Mouse (Mus musculus) limb, embryonic 15.5 days (tissue): ENCODE data around the gene Nudt1. TPM values are rescaled to one million over a fixed set of nuclear protein-coding genes. Genes with fewer than 3 reads are reported as not detected.
A peak's percentile ranks its signal among the peaks of the same experiment; 100 is the strongest.

Experiments
- ATAC-seq: fragments of 200-750 bp; cut with Nextera tagmentation; 2 replicates; pipeline ENCODE4 v1.8.0; 2017; ENCODE audit warnings: low read depth, moderate TSS enrichment; ENCODE audit not compliant: insufficient number of reproducible peaks, low FRiP score, low TSS enrichment
- H3K27ac ChIP-seq: fragments of 300-500 bp; sonication (generic); 2 replicates; pipeline ENCODE4 v1.5.1; 2015; ENCODE audit warnings: moderate library complexity, mild to moderate bottlenecking, inconsistent platforms
- H3K27me3 ChIP-seq: fragments of 300-500 bp; sonication (generic); 2 replicates; pipeline ENCODE4 v1.6.1; 2015; ENCODE audit warnings: inconsistent platforms
- H3K36me3 ChIP-seq: fragments of 300-500 bp; sonication (generic); 2 replicates; pipeline ENCODE4 v1.6.1; 2015; ENCODE audit warnings: inconsistent platforms
- H3K4me1 ChIP-seq: fragments of 300-500 bp; sonication (generic); 2 replicates; pipeline ENCODE4 v1.6.1; 2015; ENCODE audit warnings: inconsistent platforms
- H3K4me2 ChIP-seq: fragments of 300-500 bp; sonication (generic); 2 replicates; pipeline ENCODE4 v1.6.1; 2015; ENCODE audit warnings: mild to moderate bottlenecking, inconsistent platforms
- H3K4me3 ChIP-seq: fragments of 300-500 bp; sonication (generic); 2 replicates; pipeline ENCODE4 v1.5.1; 2015; ENCODE audit warnings: mild to moderate bottlenecking, inconsistent platforms
- H3K9ac ChIP-seq: fragments of 300-500 bp; sonication (generic); 2 replicates; pipeline ENCODE4 v1.6.1; 2015; ENCODE audit warnings: inconsistent platforms
- H3K9me3 ChIP-seq: fragments of 300-500 bp; sonication (generic); 2 replicates; pipeline ENCODE4 v1.6.1; 2016; ENCODE audit warnings: inconsistent platforms
- WGBS: fragments of 180-500 bp; shearing (Covaris S2); methylation state at CpG from one replicate; pipeline ENCODE4 v1.1.7; 2015; 5-methylcytosine and 5-hydroxymethylcytosine counted together
- polyA plus RNA-seq: library from polyadenylated mRNA; unstranded; fragments of >200 nt; fragmentation: Nextera tagmentation; extraction: Ambion mirVana; gene quantifications from 2 replicates; pipeline ENCODE4 v1.2.1, GENCODE M21; 2015

Nudt1 gene
- polyA plus RNA-seq: 34.6 and 37.4 TPM in 2 replicates

DNA sequence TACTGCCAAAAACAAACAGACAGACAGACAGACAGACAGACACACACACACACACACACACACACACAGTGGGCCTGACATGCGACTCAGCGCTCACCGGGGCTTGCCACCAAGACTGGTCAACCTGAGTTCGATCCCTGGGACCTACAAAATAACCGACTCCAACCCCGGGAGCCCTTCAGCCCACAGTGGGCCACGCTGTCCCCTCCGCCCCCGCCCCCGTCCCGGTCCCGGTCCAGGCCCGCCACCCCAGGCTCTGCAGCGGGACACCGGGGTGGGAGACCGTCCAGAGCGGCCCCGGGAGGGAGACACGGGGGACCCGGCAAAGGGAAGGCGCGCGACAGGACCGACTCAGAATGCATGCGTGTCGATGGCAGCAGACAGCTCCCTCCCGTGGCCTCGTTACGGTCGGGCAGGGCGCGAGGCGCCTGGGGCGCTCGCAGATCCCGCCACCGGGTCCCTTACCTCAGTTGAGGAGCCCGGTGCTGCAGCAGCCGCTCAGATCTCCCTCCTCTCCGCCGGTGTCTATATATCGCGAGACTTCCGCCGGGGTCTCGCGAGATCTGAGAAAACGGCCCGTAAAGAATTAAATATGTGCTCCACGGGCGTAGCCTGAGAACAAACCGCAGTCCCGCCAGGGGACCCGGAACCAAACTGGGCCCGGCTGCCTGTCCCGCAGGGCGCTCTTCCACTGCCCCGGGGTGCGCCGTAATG lies at the start of gene Nudt1, which contains the start of gene Mad1l1:
Gene Nudt1 (plus strand): TSS at position 615 of the 714 bp plus-strand sequence.
Gene Mad1l1 (minus strand): TSS at position 511 of the 714 bp plus-strand sequence.
- peak within 1 kb of the TSS; percentile 97 for H3K9ac ChIP-seq
- H3K4me3 ChIP-seq: peak within 1 kb of the TSS; percentile 94
- H3K36me3 ChIP-seq: peaks cover 7% of the 10 kb centered on the region; the same call in 1 of the 2 replicates
- peak; percentile 86 for ATAC-seq
- under 1% methylated on average over 60 of the region's 60 CpGs for WGBS
- H3K4me1 ChIP-seq: peaks cover 11% of the 10 kb centered on the region; the same call in 1 of the 2 replicates
- H3K9me3 ChIP-seq: no peaks in the 10 kb centered on the region
- H3K4me2 ChIP-seq: peak within 1 kb of the TSS; percentile 80
- no peaks in the 10 kb centered on the region for H3K27me3 ChIP-seq
- H3K27ac ChIP-seq: peak within 1 kb of the TSS; percentile 82

- peaks cover 28% of the 10 kb centered on the region for H3K36me3 ChIP-seq
- no peaks in the 10 kb centered on the region for H3K9me3 ChIP-seq
- no peak overlapping the region for H3K4me3 ChIP-seq
- ATAC-seq: no peak
- no peaks in the 10 kb centered on the region for H3K27me3 ChIP-seq
- no peak overlapping the region for H3K9ac ChIP-seq
- H3K4me2 ChIP-seq: no peak overlapping the region
- H3K27ac ChIP-seq: no peak overlapping the region
- no peaks in the 10 kb centered on the region for H3K4me1 ChIP-seq
- WGBS: 64% methylated on average over 6 of the region's 6 CpGs
These were observed 44.7 kb upstream of the Nudt1 start for GRCm38 (mm10) chr5:140276779-140277178.

- Histone ChIP-seq H3K4me3 (no peak overlapping the region), H3K27ac (no peak overlapping the region), H3K36me3 (peaks cover 37% of the 10 kb centered on the region), H3K9me3 (no peaks in the 10 kb centered on the region), H3K4me2 (no peak overlapping the region), H3K4me1 (peaks cover 4% of the 10 kb centered on the region; the same call in 1 of the 2 replicates), H3K9ac (no peak overlapping the region), H3K27me3 (no peaks in the 10 kb centered on the region)
- ATAC-seq: no peak
- WGBS: 65% methylated on average over 9 of the region's 9 CpGs
These were observed 41.3 kb upstream of the Nudt1 start for GRCm38 (mm10) chr5:140280205-140280604.

GRCm38 (mm10) chr5:140282376-140282775 lies 39.1 kb upstream of the Nudt1 start:
- 69% methylated on average over 8 of the region's 8 CpGs for WGBS
- Histone ChIP-seq H3K27ac (no peak overlapping the region), H3K4me3 (no peak overlapping the region), H3K4me2 (no peak overlapping the region), H3K9ac (no peak overlapping the region), H3K9me3 (no peaks in the 10 kb centered on the region), H3K4me1 (peaks cover 4% of the 10 kb centered on the region; the same call in 1 of the 2 replicates), H3K27me3 (no peaks in the 10 kb centered on the region), H3K36me3 (peaks cover 42% of the 10 kb centered on the region)
- no peak for ATAC-seq

DNA sequence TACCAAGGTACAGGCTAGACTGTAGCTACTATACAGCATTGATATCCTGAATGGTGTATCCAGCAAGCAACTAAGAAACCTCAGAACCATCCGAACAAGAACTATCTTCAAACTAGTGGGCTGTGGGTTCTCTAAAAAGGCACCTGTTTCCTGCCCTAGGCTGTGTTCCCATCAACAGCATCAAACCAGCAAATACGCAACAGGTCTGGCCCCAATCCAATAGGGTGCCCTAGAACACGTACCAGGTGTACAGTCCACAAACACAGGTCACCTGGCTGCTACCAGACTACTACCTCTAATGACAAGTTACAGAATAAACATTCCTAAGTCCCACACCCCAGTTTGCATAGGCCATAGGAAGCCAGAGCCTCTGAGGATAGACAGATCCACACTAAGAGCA lies 38.6 kb upstream of the Nudt1 start:
- no peak for ATAC-seq
- no peak overlapping the region for H3K4me2 ChIP-seq
- H3K9me3 ChIP-seq: no peaks in the 10 kb centered on the region
- peaks cover 9% of the 10 kb centered on the region; the same call in 1 of the 2 replicates for H3K4me1 ChIP-seq
- no peak overlapping the region for H3K9ac ChIP-seq
- 90% methylated on average over 3 of the region's 3 CpGs for WGBS
- no peak overlapping the region for H3K4me3 ChIP-seq
- H3K27me3 ChIP-seq: no peaks in the 10 kb centered on the region
- peaks cover 40% of the 10 kb centered on the region for H3K36me3 ChIP-seq
- no peak overlapping the region for H3K27ac ChIP-seq

DNA sequence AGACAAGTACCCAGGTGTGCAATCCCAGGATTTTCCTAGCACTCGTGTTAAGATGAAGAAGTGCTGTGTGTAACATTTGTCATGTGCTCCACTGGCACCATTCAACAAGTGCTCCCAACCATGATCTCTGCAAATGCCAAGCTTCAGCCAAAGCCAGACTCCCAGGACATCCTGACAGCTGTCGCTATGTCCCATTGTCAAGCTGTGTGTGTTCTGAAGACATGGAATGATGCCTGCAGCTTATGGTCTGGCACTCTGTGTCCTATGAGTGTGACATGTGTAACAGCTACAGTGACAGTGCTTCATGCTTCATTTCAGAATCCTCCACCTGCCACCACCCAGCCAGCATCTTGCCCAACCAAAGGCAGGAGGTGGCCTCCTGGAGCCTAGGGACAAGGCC lies 37.4 kb upstream of the Nudt1 start:
- Histone ChIP-seq H3K36me3 (peaks cover 32% of the 10 kb centered on the region), H3K27me3 (no peaks in the 10 kb centered on the region), H3K27ac (no peak overlapping the region; the same call in 1 of the 2 replicates), H3K4me3 (no peak overlapping the region), H3K4me2 (no peak overlapping the region), H3K9me3 (no peaks in the 10 kb centered on the region), H3K9ac (no peak overlapping the region), H3K4me1 (peaks cover 15% of the 10 kb centered on the region; the same call in 1 of the 2 replicates)
- 88% methylated on average over 2 of the region's 2 CpGs for WGBS
- no peak for ATAC-seq

GRCm38 (mm10) chr5:140284761-140285160 lies 36.7 kb upstream of the Nudt1 start:
- WGBS: 85% methylated on average over 2 of the region's 2 CpGs
- H3K4me3 ChIP-seq: no peak overlapping the region
- no peak for ATAC-seq
- H3K27ac ChIP-seq: no peak overlapping the region
- no peak overlapping the region for H3K9ac ChIP-seq
- H3K9me3 ChIP-seq: no peaks in the 10 kb centered on the region
- H3K36me3 ChIP-seq: peaks cover 35% of the 10 kb centered on the region
- H3K27me3 ChIP-seq: no peaks in the 10 kb centered on the region
- H3K4me2 ChIP-seq: no peak overlapping the region
- H3K4me1 ChIP-seq: peaks cover 15% of the 10 kb centered on the region; the same call in 1 of the 2 replicates

DNA sequence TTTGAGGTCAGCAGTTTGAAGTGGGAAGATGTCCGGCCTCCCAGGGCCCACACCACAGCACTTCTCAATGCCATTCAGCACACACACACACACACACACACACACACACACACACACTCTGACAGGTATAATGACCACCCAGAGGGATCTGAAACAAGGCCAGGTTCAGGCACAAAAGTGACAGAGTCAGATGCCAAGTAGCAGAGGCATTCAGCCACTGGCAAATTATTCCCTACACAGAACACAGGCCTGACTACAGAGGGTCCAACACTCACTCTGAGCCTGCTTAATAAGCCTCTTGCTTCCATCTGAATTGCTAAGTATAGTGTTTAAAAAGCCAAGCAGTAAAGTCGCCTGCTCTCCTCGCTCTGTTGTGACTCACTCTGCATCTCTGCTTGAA lies 33.2 kb upstream of the Nudt1 start:
- ATAC-seq: no peak
- H3K27ac ChIP-seq: no peak overlapping the region
- no peaks in the 10 kb centered on the region for H3K27me3 ChIP-seq
- no peaks in the 10 kb centered on the region for H3K9me3 ChIP-seq
- no peak overlapping the region for H3K9ac ChIP-seq
- peaks cover 44% of the 10 kb centered on the region for H3K36me3 ChIP-seq
- H3K4me2 ChIP-seq: no peak overlapping the region
- 75% methylated on average over 3 of the region's 3 CpGs for WGBS
- H3K4me3 ChIP-seq: no peak overlapping the region
- peaks cover 11% of the 10 kb centered on the region; the same call in 1 of the 2 replicates for H3K4me1 ChIP-seq

- no peaks in the 10 kb centered on the region for H3K9me3 ChIP-seq
- no peaks in the 10 kb centered on the region for H3K27me3 ChIP-seq
- H3K4me1 ChIP-seq: peaks cover 11% of the 10 kb centered on the region; the same call in 1 of the 2 replicates
- H3K4me2 ChIP-seq: no peak overlapping the region
- no peak overlapping the region for H3K4me3 ChIP-seq
- H3K27ac ChIP-seq: no peak overlapping the region
- 92% methylated on average over 2 of the region's 2 CpGs for WGBS
- ATAC-seq: no peak
- peaks cover 42% of the 10 kb centered on the region for H3K36me3 ChIP-seq
- no peak overlapping the region for H3K9ac ChIP-seq
These were observed 32.3 kb upstream of the Nudt1 start for GRCm38 (mm10) chr5:140289161-140289560.

DNA sequence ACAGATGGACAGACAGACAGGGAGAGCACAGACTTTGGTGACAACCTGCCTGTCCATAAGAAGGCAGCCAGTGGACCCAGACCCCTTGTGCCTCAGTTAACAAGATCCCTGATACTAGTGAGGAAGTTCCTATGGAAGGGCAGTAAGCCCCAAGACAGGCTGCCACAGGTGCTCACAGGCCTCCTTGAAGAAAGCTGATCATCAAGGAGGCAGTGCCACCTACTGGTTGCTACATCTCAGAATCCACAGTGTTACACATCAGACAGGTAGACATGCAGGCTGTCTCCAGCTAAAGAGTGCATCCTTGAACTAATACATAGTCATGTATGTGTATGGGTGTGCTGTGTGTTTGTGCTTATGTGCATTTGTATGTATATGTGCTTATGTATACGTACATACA lies 29.3 kb upstream of the Nudt1 start:
- Histone ChIP-seq H3K9ac (no peak overlapping the region), H3K27me3 (no peaks in the 10 kb centered on the region), H3K27ac (no peak overlapping the region), H3K4me1 (peaks cover 11% of the 10 kb centered on the region; the same call in 1 of the 2 replicates), H3K4me2 (no peak overlapping the region), H3K4me3 (no peak overlapping the region), H3K36me3 (peaks cover 50% of the 10 kb centered on the region), H3K9me3 (no peaks in the 10 kb centered on the region)
- 79% methylated on average over 1 of the region's 1 CpGs for WGBS
- no peak for ATAC-seq

DNA sequence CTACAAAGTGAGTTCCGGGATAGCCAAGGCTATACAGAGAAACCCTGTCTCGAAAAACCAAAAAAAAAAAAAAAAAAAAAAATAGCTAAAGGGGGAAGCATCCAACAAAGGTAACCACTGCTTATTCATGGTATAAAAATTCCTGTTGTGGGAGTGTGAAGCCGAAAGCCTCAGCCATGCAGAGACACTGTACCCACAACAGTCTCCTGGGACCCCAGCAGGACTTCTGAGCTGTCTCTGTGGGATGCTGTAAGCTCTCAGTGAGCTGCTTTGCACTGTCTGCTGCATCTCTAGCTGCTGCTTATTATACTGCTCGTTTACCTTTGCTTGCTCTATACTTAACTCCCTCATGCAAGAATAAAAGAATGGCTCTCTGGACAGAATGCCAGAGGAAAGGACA lies 23.2 kb upstream of the Nudt1 start:
- H3K27ac ChIP-seq: no peak overlapping the region
- H3K4me1 ChIP-seq: no peaks in the 10 kb centered on the region
- no peak overlapping the region for H3K9ac ChIP-seq
- H3K36me3 ChIP-seq: peaks cover 74% of the 10 kb centered on the region
- no peaks in the 10 kb centered on the region for H3K27me3 ChIP-seq
- ATAC-seq: no peak
- H3K4me2 ChIP-seq: no peak overlapping the region
- H3K4me3 ChIP-seq: no peak overlapping the region
- 85% methylated on average over 4 of the region's 4 CpGs for WGBS
- H3K9me3 ChIP-seq: no peaks in the 10 kb centered on the region

GRCm38 (mm10) chr5:140306016-140306415 lies 15.4 kb upstream of the Nudt1 start:
- Histone ChIP-seq H3K27me3 (no peaks in the 10 kb centered on the region), H3K36me3 (peaks cover 87% of the 10 kb centered on the region), H3K9ac (no peak overlapping the region), H3K9me3 (no peaks in the 10 kb centered on the region), H3K27ac (no peak overlapping the region), H3K4me2 (no peak overlapping the region), H3K4me3 (no peak overlapping the region), H3K4me1 (no peaks in the 10 kb centered on the region)
- WGBS: 89% methylated on average over 8 of the region's 8 CpGs
- no peak for ATAC-seq
